Mouse (Mus musculus): ENCODE results near the gene Sema3e. TPM values are rescaled to one million over a fixed set of nuclear protein-coding genes. Genes with fewer than 3 reads are reported as not detected.

The Sema3e gene
- 1.7 and 2.4 TPM in 2 replicates for polyA plus RNA-seq (2015; fragmentation: Nextera tagmentation; extraction: Ambion mirVana)

- peak; percentile 91 for ATAC-seq (replicated peaks; ENCODE audit: low FRiP score)
- no peaks in the 10 kb centered on the region for H3K36me3 ChIP-seq
- peaks cover 10% of the 10 kb centered on the region for H3K27me3 ChIP-seq
- H3K4me2 ChIP-seq: peak within 1 kb of the TSS; percentile 88
- H3K9me3 ChIP-seq (replicated peaks): 0 out of 2 replicates have a peak, but pooled peaks cover 2% of the 10 kb centered on the region
- H3K9ac ChIP-seq: peak within 1 kb of the TSS; percentile 21; the same call in 1 of the 2 replicates
- H3K4me1 ChIP-seq: peaks cover 9% of the 10 kb centered on the region
- peak within 1 kb of the TSS; percentile 51 for H3K4me3 ChIP-seq (replicated peaks)
- H3K27ac ChIP-seq: no peak within 1 kb of the TSS
- 1% methylated on average over 47 of the region's 47 CpGs for WGBS
Observed at GRCm38 (mm10) chr5:14025205-14026124, at the start of gene Sema3e. Gene Sema3e (plus strand): TSS chr5:14025276.

- Histone ChIP-seq H3K4me3 (replicated peaks) (no peak overlapping the region), H3K9ac (no peak overlapping the region)
- WGBS: 22% methylated on average over 3 of the region's 3 CpGs
Observed at GRCm38 (mm10) chr5:13977576-13977975, 47.5 kb upstream of the Sema3e start.

GRCm38 (mm10) chr5:13979156-13979555 is 45.9 kb upstream of the Sema3e start:
- H3K9ac ChIP-seq: no peak overlapping the region
- 93% methylated on average over 4 of the region's 4 CpGs for WGBS
- no peak overlapping the region for H3K27ac ChIP-seq
- no peaks in the 10 kb centered on the region for H3K36me3 ChIP-seq
- H3K27me3 ChIP-seq: no peaks in the 10 kb centered on the region
- H3K4me2 ChIP-seq: no peak overlapping the region
- H3K4me1 ChIP-seq: 0 out of 2 replicates have a peak, but pooled peaks cover 2% of the 10 kb centered on the region
- H3K4me3 ChIP-seq (replicated peaks): no peak overlapping the region
- ATAC-seq (replicated peaks; ENCODE audit: low FRiP score): no peak
- no peaks in the 10 kb centered on the region for H3K9me3 ChIP-seq (replicated peaks)

More at GRCm38 (mm10) chr5:13977576-13977975, 47.5 kb upstream of the Sema3e start:
- no peaks in the 10 kb centered on the region for H3K9me3 ChIP-seq (replicated peaks)
- no peaks in the 10 kb centered on the region for H3K27me3 ChIP-seq
- ATAC-seq (replicated peaks; ENCODE audit: low FRiP score): no peak
- no peaks in the 10 kb centered on the region for H3K36me3 ChIP-seq
- H3K4me1 ChIP-seq: 0 out of 2 replicates have a peak, but pooled peaks cover 1% of the 10 kb centered on the region
- no peak overlapping the region for H3K4me2 ChIP-seq
- no peak overlapping the region for H3K27ac ChIP-seq

- H3K9me3 ChIP-seq (replicated peaks): no peaks in the 10 kb centered on the region
- no peak overlapping the region for H3K4me2 ChIP-seq
- H3K36me3 ChIP-seq: no peaks in the 10 kb centered on the region
- no peaks in the 10 kb centered on the region for H3K27me3 ChIP-seq
- no peak overlapping the region for H3K9ac ChIP-seq
- no peak overlapping the region for H3K27ac ChIP-seq
- ATAC-seq (replicated peaks; ENCODE audit: low FRiP score): no peak
- 49% methylated on average over 7 of the region's 7 CpGs for WGBS
- no peak overlapping the region for H3K4me3 ChIP-seq (replicated peaks)
- H3K4me1 ChIP-seq: 0 out of 2 replicates have a peak, but pooled peaks cover 2% of the 10 kb centered on the region
Observed at GRCm38 (mm10) chr5:13982417-13983054, 42.5 kb upstream of the Sema3e start.

- 77% methylated on average over 4 of the region's 4 CpGs for WGBS
- Histone ChIP-seq H3K9ac (no peak overlapping the region), H3K27me3 (no peaks in the 10 kb centered on the region), H3K4me1 (0 out of 2 replicates have a peak, but pooled peaks cover 2% of the 10 kb centered on the region), H3K9me3 (replicated peaks) (no peaks in the 10 kb centered on the region), H3K4me3 (replicated peaks) (no peak overlapping the region), H3K27ac (no peak overlapping the region), H3K36me3 (no peaks in the 10 kb centered on the region), H3K4me2 (no peak overlapping the region)
- no peak for ATAC-seq (replicated peaks; ENCODE audit: low FRiP score)
Observed at GRCm38 (mm10) chr5:13983608-13984007, 41.5 kb upstream of the Sema3e start.

- H3K4me3 ChIP-seq (replicated peaks): no peak overlapping the region
- 86% methylated on average over 3 of the region's 3 CpGs for WGBS
- H3K9me3 ChIP-seq (replicated peaks): no peaks in the 10 kb centered on the region
- H3K4me2 ChIP-seq: no peak overlapping the region
- no peaks in the 10 kb centered on the region for H3K36me3 ChIP-seq
- H3K4me1 ChIP-seq: 0 out of 2 replicates have a peak, but pooled peaks cover 2% of the 10 kb centered on the region
- ATAC-seq (replicated peaks; ENCODE audit: low FRiP score): no peak
- H3K27ac ChIP-seq: no peak overlapping the region
- no peaks in the 10 kb centered on the region for H3K27me3 ChIP-seq
- no peak overlapping the region for H3K9ac ChIP-seq
Observed at GRCm38 (mm10) chr5:13985669-13986068, 39.4 kb upstream of the Sema3e start.

GRCm38 (mm10) chr5:13987123-13987522 is 38.0 kb upstream of the Sema3e start:
- Histone ChIP-seq H3K4me3 (replicated peaks) (no peak overlapping the region), H3K36me3 (no peaks in the 10 kb centered on the region), H3K27me3 (no peaks in the 10 kb centered on the region), H3K9ac (no peak overlapping the region), H3K27ac (no peak overlapping the region), H3K4me1 (0 out of 2 replicates have a peak, but pooled peaks cover 2% of the 10 kb centered on the region), H3K9me3 (replicated peaks) (no peaks in the 10 kb centered on the region), H3K4me2 (no peak overlapping the region)
- no peak for ATAC-seq (replicated peaks; ENCODE audit: low FRiP score)
- 57% methylated on average over 1 of the region's 1 CpGs for WGBS

GRCm38 (mm10) chr5:13988023-13988422 is 37.1 kb upstream of the Sema3e start:
- Histone ChIP-seq H3K9ac (no peak overlapping the region), H3K27ac (no peak overlapping the region), H3K36me3 (no peaks in the 10 kb centered on the region), H3K4me1 (0 out of 2 replicates have a peak, but pooled peaks cover 3% of the 10 kb centered on the region), H3K27me3 (no peaks in the 10 kb centered on the region), H3K4me2 (no peak overlapping the region), H3K9me3 (replicated peaks) (no peaks in the 10 kb centered on the region), H3K4me3 (replicated peaks) (no peak overlapping the region)
- 73% methylated on average over 2 of the region's 2 CpGs for WGBS
- ATAC-seq (replicated peaks; ENCODE audit: low FRiP score): no peak

- Histone ChIP-seq H3K27ac (no peak overlapping the region), H3K4me2 (0 out of 2 replicates have a peak overlapping the region, but pooled peaks have one; percentile 3), H3K27me3 (no peaks in the 10 kb centered on the region), H3K9ac (no peak overlapping the region), H3K4me1 (0 out of 2 replicates have a peak, but pooled peaks cover 6% of the 10 kb centered on the region), H3K9me3 (replicated peaks) (no peaks in the 10 kb centered on the region), H3K4me3 (replicated peaks) (no peak overlapping the region), H3K36me3 (no peaks in the 10 kb centered on the region)
- 22% methylated on average over 11 of the region's 11 CpGs for WGBS
- ATAC-seq (replicated peaks; ENCODE audit: low FRiP score): peak; percentile 60; the same call in 1 of the 2 replicates
Observed at GRCm38 (mm10) chr5:13992734-13993396, 32.2 kb upstream of the Sema3e start.

- no peak for ATAC-seq (replicated peaks; ENCODE audit: low FRiP score)
- Histone ChIP-seq H3K27ac (no peak overlapping the region), H3K9me3 (replicated peaks) (no peaks in the 10 kb centered on the region), H3K4me2 (no peak overlapping the region), H3K36me3 (no peaks in the 10 kb centered on the region), H3K9ac (no peak overlapping the region), H3K4me3 (replicated peaks) (no peak overlapping the region), H3K27me3 (peaks cover 10% of the 10 kb centered on the region), H3K4me1 (peaks cover 9% of the 10 kb centered on the region)
- WGBS: 89% methylated on average over 7 of the region's 7 CpGs
Observed at GRCm38 (mm10) chr5:14028341-14028740, 3.3 kb downstream of the Sema3e start.

- Histone ChIP-seq H3K9me3 (replicated peaks) (no peaks in the 10 kb centered on the region), H3K4me1 (peaks cover 4% of the 10 kb centered on the region), H3K4me2 (no peak overlapping the region), H3K27me3 (peaks cover 5% of the 10 kb centered on the region), H3K27ac (no peak overlapping the region), H3K9ac (no peak overlapping the region), H3K4me3 (replicated peaks) (no peak overlapping the region), H3K36me3 (no peaks in the 10 kb centered on the region)
- WGBS: 64% methylated on average over 1 of the region's 1 CpGs
- ATAC-seq (replicated peaks; ENCODE audit: low FRiP score): no peak
Observed at GRCm38 (mm10) chr5:14030796-14031195, 5.7 kb downstream of the Sema3e start.
